Mouse (Mus musculus) hindbrain, embryonic 16.5 days (tissue): Measurements from ENCODE around the gene Asl. TPM values are rescaled to one million over a fixed set of nuclear protein-coding genes. Genes with fewer than 3 reads are reported as not detected.

Source experiments
- ATAC-seq: fragments of 200-750 bp; cut with Nextera tagmentation; 2 replicates; pipeline ENCODE4 v1.8.0; 2017; ENCODE audit warnings: moderate TSS enrichment, moderate library complexity
- H3K27ac ChIP-seq: fragments of 300-500 bp; sonication (generic); 2 replicates; pipeline ENCODE4 v1.5.1; 2014; ENCODE audit warnings: low read depth, mild to moderate bottlenecking, control low read depth, low read length, moderate library complexity
- H3K27me3 ChIP-seq: fragments of 300-500 bp; sonication (generic); replicated peaks from 2 replicates; pipeline ENCODE4 v1.6.1; 2014; ENCODE audit warnings: low read length; ENCODE audit not compliant: control insufficient read depth, insufficient read depth
- H3K36me3 ChIP-seq: fragments of 300-500 bp; sonication (generic); 2 replicates; pipeline ENCODE4 v1.6.1; 2014; ENCODE audit warnings: mild to moderate bottlenecking, low read length, moderate library complexity, mixed read lengths; ENCODE audit not compliant: control insufficient read depth, insufficient read depth
- H3K4me1 ChIP-seq: fragments of 300-500 bp; sonication (generic); 2 replicates; pipeline ENCODE4 v1.6.1; 2014; ENCODE audit warnings: low read depth, low read length; ENCODE audit not compliant: control insufficient read depth, insufficient read depth
- H3K4me2 ChIP-seq: fragments of 300-500 bp; sonication (generic); 2 replicates; pipeline ENCODE4 v1.6.1; 2014; ENCODE audit warnings: mild to moderate bottlenecking, low read length, control low read depth, moderate library complexity
- H3K4me3 ChIP-seq: fragments of 300-500 bp; sonication (generic); 2 replicates; pipeline ENCODE4 v1.5.1; 2014; ENCODE audit warnings: mild to moderate bottlenecking, low read length, control low read depth, moderate library complexity
- H3K9ac ChIP-seq: fragments of 300-500 bp; sonication (generic); 2 replicates; pipeline ENCODE4 v1.6.1; 2014; ENCODE audit warnings: low read depth, mild to moderate bottlenecking, control low read depth, low read length, moderate library complexity
- H3K9me3 ChIP-seq: fragments of 300-500 bp; sonication (generic); 2 replicates; pipeline ENCODE4 v1.6.1; 2014; ENCODE audit warnings: mild to moderate bottlenecking, low read length, moderate library complexity; ENCODE audit not compliant: control insufficient read depth
- WGBS: fragments of 180-500 bp; shearing (Covaris S2); extraction: QIAGEN DNeasy Blood & Tissue Kit; methylation state at CpG from one replicate; pipeline ENCODE4 v1.1.7; 2014; 5-methylcytosine and 5-hydroxymethylcytosine counted together
- polyA plus RNA-seq: library from polyadenylated mRNA; unstranded; fragments of >200 nt; fragmentation: Nextera tagmentation; extraction: Ambion mirVana; gene quantifications from 2 replicates; pipeline ENCODE4 v1.2.1, GENCODE M21; 2015

Gene Asl
- polyA plus RNA-seq, 1 experiment from 2014 or later = 49.5 TPM

GRCm38 (mm10) chr5:130021361-130021966, 7.6 kb downstream of the Asl start:
- Histone ChIP-seq H3K27me3 (no peaks in the 10 kb centered on the region), H3K4me2 (no peak overlapping the region), H3K27ac (no peak overlapping the region), H3K9ac (no peak overlapping the region; the same call in 1 of the 2 replicates), H3K9me3 (no peaks in the 10 kb centered on the region), H3K36me3 (peaks cover 4% of the 10 kb centered on the region; the same call in 1 of the 2 replicates), H3K4me1 (no peaks in the 10 kb centered on the region; the same call in 1 of the 2 replicates), H3K4me3 (no peak overlapping the region)
- ATAC-seq = no peak
- 47% methylated on average over 5 of the region's 5 CpGs for WGBS

- WGBS = 79% methylated on average over 8 of the region's 8 CpGs
These were observed 9.6 kb downstream of the Asl start for GRCm38 (mm10) chr5:130019461-130019860.

GRCm38 (mm10) chr5:130015104-130015503, 13.9 kb downstream of the Asl start:
- Histone ChIP-seq H3K4me2 (no peak overlapping the region), H3K4me1 (no peaks in the 10 kb centered on the region), H3K9me3 (peaks cover 10% of the 10 kb centered on the region), H3K27me3 (no peaks in the 10 kb centered on the region), H3K9ac (no peak overlapping the region), H3K27ac (no peak overlapping the region), H3K36me3 (peaks cover 19% of the 10 kb centered on the region), H3K4me3 (no peak overlapping the region)
- WGBS = 94% methylated on average over 3 of the region's 3 CpGs
- no peak for ATAC-seq

More at GRCm38 (mm10) chr5:130019461-130019860, 9.6 kb downstream of the Asl start:
- no peak overlapping the region for H3K4me3 ChIP-seq
- ATAC-seq = no peak
- 0 out of 2 replicates have a peak, but pooled peaks cover 3% of the 10 kb centered on the region for H3K9me3 ChIP-seq
- no peak overlapping the region for H3K9ac ChIP-seq
- H3K36me3 ChIP-seq = peaks cover 9% of the 10 kb centered on the region
- no peak overlapping the region for H3K27ac ChIP-seq
- no peaks in the 10 kb centered on the region; the same call in 1 of the 2 replicates for H3K4me1 ChIP-seq
- no peaks in the 10 kb centered on the region for H3K27me3 ChIP-seq
- H3K4me2 ChIP-seq = no peak overlapping the region

- no peak for ATAC-seq
These were observed 18.1 kb downstream of the Asl start for GRCm38 (mm10) chr5:130010961-130011360.

GRCm38 (mm10) chr5:130009784-130010183, 19.3 kb downstream of the Asl start:
- Histone ChIP-seq H3K4me1 (no peaks in the 10 kb centered on the region), H3K27me3 (no peaks in the 10 kb centered on the region), H3K36me3 (peaks cover 10% of the 10 kb centered on the region), H3K27ac (no peak overlapping the region), H3K4me2 (no peak overlapping the region), H3K4me3 (no peak overlapping the region), H3K9ac (no peak overlapping the region), H3K9me3 (peaks cover 7% of the 10 kb centered on the region)
- no peak for ATAC-seq
- WGBS = 99% methylated on average over 4 of the region's 4 CpGs

More at GRCm38 (mm10) chr5:130010961-130011360, 18.1 kb downstream of the Asl start:
- H3K4me1 ChIP-seq = no peaks in the 10 kb centered on the region
- H3K9ac ChIP-seq = no peak overlapping the region
- peaks cover 13% of the 10 kb centered on the region for H3K36me3 ChIP-seq
- no peak overlapping the region for H3K27ac ChIP-seq
- no peaks in the 10 kb centered on the region for H3K27me3 ChIP-seq
- no peak overlapping the region for H3K4me3 ChIP-seq
- no peak overlapping the region for H3K4me2 ChIP-seq
- peaks cover 10% of the 10 kb centered on the region for H3K9me3 ChIP-seq
- 96% methylated on average over 5 of the region's 5 CpGs for WGBS

GRCm38 (mm10) chr5:130008034-130008590, 20.9 kb downstream of the Asl start:
- WGBS = 82% methylated on average over 6 of the region's 6 CpGs
- no peak for ATAC-seq

GRCm38 (mm10) chr5:130007344-130007743, 21.7 kb downstream of the Asl start:
- H3K9me3 ChIP-seq = peaks cover 7% of the 10 kb centered on the region
- no peak for ATAC-seq
- H3K4me1 ChIP-seq = peaks cover 4% of the 10 kb centered on the region; the same call in 1 of the 2 replicates
- WGBS = 95% methylated on average over 1 of the region's 1 CpGs
- no peak overlapping the region for H3K4me3 ChIP-seq
- no peaks in the 10 kb centered on the region for H3K27me3 ChIP-seq
- H3K9ac ChIP-seq = no peak overlapping the region
- no peak overlapping the region for H3K4me2 ChIP-seq
- H3K36me3 ChIP-seq = peaks cover 10% of the 10 kb centered on the region
- H3K27ac ChIP-seq = no peak overlapping the region

More at GRCm38 (mm10) chr5:130008034-130008590, 20.9 kb downstream of the Asl start:
- H3K9ac ChIP-seq = no peak overlapping the region
- H3K4me1 ChIP-seq = peaks cover under 1% of the 10 kb centered on the region; the same call in 1 of the 2 replicates
- H3K4me2 ChIP-seq = no peak overlapping the region
- no peak overlapping the region for H3K27ac ChIP-seq
- H3K4me3 ChIP-seq = no peak overlapping the region
- peaks cover 7% of the 10 kb centered on the region for H3K9me3 ChIP-seq
- H3K36me3 ChIP-seq = peaks cover 10% of the 10 kb centered on the region
- no peaks in the 10 kb centered on the region for H3K27me3 ChIP-seq

GRCm38 (mm10) chr5:130003229-130003628, 25.8 kb downstream of the Asl start:
- ATAC-seq = no peak
- H3K9me3 ChIP-seq = no peaks in the 10 kb centered on the region
- peak overlapping the region; percentile 54; the same call in 1 of the 2 replicates for H3K27ac ChIP-seq
- 69% methylated on average over 7 of the region's 7 CpGs for WGBS
- no peaks in the 10 kb centered on the region for H3K36me3 ChIP-seq
- H3K9ac ChIP-seq = peak overlapping the region; percentile 86
- H3K27me3 ChIP-seq = no peaks in the 10 kb centered on the region
- peaks cover 12% of the 10 kb centered on the region for H3K4me1 ChIP-seq
- peak overlapping the region; percentile 94 for H3K4me2 ChIP-seq
- peak overlapping the region; percentile 82 for H3K4me3 ChIP-seq

- no peaks in the 10 kb centered on the region for H3K36me3 ChIP-seq
- H3K4me3 ChIP-seq = peak within 1 kb of the TSS; percentile 82
- no peaks in the 10 kb centered on the region for H3K27me3 ChIP-seq
- peak within 1 kb of the TSS; percentile 94 for H3K4me2 ChIP-seq
- ATAC-seq = peak; percentile 91
- H3K27ac ChIP-seq = peak within 1 kb of the TSS; percentile 54
- 1% methylated on average over 38 of the region's 39 CpGs for WGBS
- H3K4me1 ChIP-seq = peaks cover 12% of the 10 kb centered on the region
- H3K9me3 ChIP-seq = no peaks in the 10 kb centered on the region
- H3K9ac ChIP-seq = peak within 1 kb of the TSS; percentile 86
These were observed 26.5 kb downstream of the Asl start, which contains the start of gene Gusb for GRCm38 (mm10) chr5:130002301-130003146. Gene Gusb, minus strand, starts transcription at chr5:130003049.
